Mouse (Mus musculus): ENCODE results near the gene Crebbp. TPM values are rescaled to one million over a fixed set of nuclear protein-coding genes. Genes with fewer than 3 reads are reported as not detected.

Crebbp gene
- polyA plus RNA-seq, 1 experiment from 2014 or later = 27.9 TPM

GRCm38 (mm10) chr16:4052601-4053000, 161.2 kb downstream of the Crebbp start:
- Histone ChIP-seq H3K4me3 (ENCODE audit: low read depth, low read length) (no peak overlapping the region), H3K9me3 (replicated peaks; ENCODE audit: control insufficient read depth, low read length) (no peaks in the 10 kb centered on the region), H3K4me2 (no peak overlapping the region), H3K9ac (ENCODE audit: low read depth, low read length) (no peak overlapping the region), H3K27me3 (ENCODE audit: control insufficient read depth, insufficient read depth, low read length) (no peaks in the 10 kb centered on the region), H3K4me1 (ENCODE audit: control insufficient read depth, insufficient read depth, low read length) (no peaks in the 10 kb centered on the region), H3K27ac (ENCODE audit: low read depth, low read length) (no peak overlapping the region), H3K36me3 (ENCODE audit: control insufficient read depth, insufficient read depth, low read length) (peaks cover 41% of the 10 kb centered on the region)
- ATAC-seq (replicated peaks; ENCODE audit: insufficient number of reproducible peaks, low FRiP score, low TSS enrichment) = no peak
- 95% methylated on average over 4 of the region's 4 CpGs for WGBS (ENCODE audit: insufficient replicate concordance)

- 90% methylated on average over 4 of the region's 4 CpGs for WGBS (ENCODE audit: insufficient replicate concordance)
- H3K9ac ChIP-seq (ENCODE audit: low read depth, low read length) = no peak overlapping the region
- H3K4me2 ChIP-seq = no peak overlapping the region
- no peaks in the 10 kb centered on the region for H3K27me3 ChIP-seq (ENCODE audit: control insufficient read depth, insufficient read depth, low read length)
- no peak overlapping the region for H3K4me3 ChIP-seq (ENCODE audit: low read depth, low read length)
- no peaks in the 10 kb centered on the region for H3K9me3 ChIP-seq (replicated peaks; ENCODE audit: control insufficient read depth, low read length)
- no peak for ATAC-seq (replicated peaks; ENCODE audit: insufficient number of reproducible peaks, low FRiP score, low TSS enrichment)
- no peak overlapping the region for H3K27ac ChIP-seq (ENCODE audit: low read depth, low read length)
- no peaks in the 10 kb centered on the region for H3K4me1 ChIP-seq (ENCODE audit: control insufficient read depth, insufficient read depth, low read length)
- H3K36me3 ChIP-seq (ENCODE audit: control insufficient read depth, insufficient read depth, low read length) = peaks cover 40% of the 10 kb centered on the region
These were observed 168.3 kb downstream of the Crebbp start for GRCm38 (mm10) chr16:4045524-4045923.

GRCm38 (mm10) chr16:4044093-4044492, 169.7 kb downstream of the Crebbp start:
- ATAC-seq (replicated peaks; ENCODE audit: insufficient number of reproducible peaks, low FRiP score, low TSS enrichment) = no peak
- no peaks in the 10 kb centered on the region for H3K27me3 ChIP-seq (ENCODE audit: control insufficient read depth, insufficient read depth, low read length)
- no peak overlapping the region for H3K9ac ChIP-seq (ENCODE audit: low read depth, low read length)
- no peak overlapping the region for H3K4me3 ChIP-seq (ENCODE audit: low read depth, low read length)
- H3K4me1 ChIP-seq (ENCODE audit: control insufficient read depth, insufficient read depth, low read length) = no peaks in the 10 kb centered on the region
- 98% methylated on average over 2 of the region's 2 CpGs for WGBS (ENCODE audit: insufficient replicate concordance)
- H3K9me3 ChIP-seq (replicated peaks; ENCODE audit: control insufficient read depth, low read length) = no peaks in the 10 kb centered on the region
- no peak overlapping the region for H3K27ac ChIP-seq (ENCODE audit: low read depth, low read length)
- peaks cover 39% of the 10 kb centered on the region for H3K36me3 ChIP-seq (ENCODE audit: control insufficient read depth, insufficient read depth, low read length)
- H3K4me2 ChIP-seq = no peak overlapping the region

GRCm38 (mm10) chr16:4041646-4042045, 172.2 kb downstream of the Crebbp start:
- Histone ChIP-seq H3K4me2 (no peak overlapping the region), H3K9ac (ENCODE audit: low read depth, low read length) (no peak overlapping the region), H3K4me3 (ENCODE audit: low read depth, low read length) (no peak overlapping the region), H3K9me3 (replicated peaks; ENCODE audit: control insufficient read depth, low read length) (no peaks in the 10 kb centered on the region), H3K4me1 (ENCODE audit: control insufficient read depth, insufficient read depth, low read length) (no peaks in the 10 kb centered on the region), H3K27ac (ENCODE audit: low read depth, low read length) (no peak overlapping the region), H3K27me3 (ENCODE audit: control insufficient read depth, insufficient read depth, low read length) (no peaks in the 10 kb centered on the region), H3K36me3 (ENCODE audit: control insufficient read depth, insufficient read depth, low read length) (peaks cover 37% of the 10 kb centered on the region)
- no peak for ATAC-seq (replicated peaks; ENCODE audit: insufficient number of reproducible peaks, low FRiP score, low TSS enrichment)
- 93% methylated on average over 4 of the region's 4 CpGs for WGBS (ENCODE audit: insufficient replicate concordance)

GRCm38 (mm10) chr16:4040206-4040605, 173.6 kb downstream of the Crebbp start:
- no peak overlapping the region for H3K27ac ChIP-seq (ENCODE audit: low read depth, low read length)
- H3K36me3 ChIP-seq (ENCODE audit: control insufficient read depth, insufficient read depth, low read length) = peaks cover 32% of the 10 kb centered on the region
- no peak overlapping the region for H3K4me3 ChIP-seq (ENCODE audit: low read depth, low read length)
- H3K9me3 ChIP-seq (replicated peaks; ENCODE audit: control insufficient read depth, low read length) = no peaks in the 10 kb centered on the region
- no peak overlapping the region for H3K9ac ChIP-seq (ENCODE audit: low read depth, low read length)
- WGBS (ENCODE audit: insufficient replicate concordance) = 78% methylated on average over 5 of the region's 5 CpGs
- no peak overlapping the region for H3K4me2 ChIP-seq
- ATAC-seq (replicated peaks; ENCODE audit: insufficient number of reproducible peaks, low FRiP score, low TSS enrichment) = no peak
- no peaks in the 10 kb centered on the region for H3K27me3 ChIP-seq (ENCODE audit: control insufficient read depth, insufficient read depth, low read length)
- no peaks in the 10 kb centered on the region for H3K4me1 ChIP-seq (ENCODE audit: control insufficient read depth, insufficient read depth, low read length)

GRCm38 (mm10) chr16:4037690-4038089, 176.1 kb downstream of the Crebbp start:
- H3K27me3 ChIP-seq (ENCODE audit: control insufficient read depth, insufficient read depth, low read length) = no peaks in the 10 kb centered on the region

GRCm38 (mm10) chr16:4036807-4037206, 177.0 kb downstream of the Crebbp start, which contains the start of gene Dnase1:
TSS of gene Dnase1 (plus strand) at chr16:4036942.
- H3K9me3 ChIP-seq (replicated peaks; ENCODE audit: control insufficient read depth, low read length) = no peaks in the 10 kb centered on the region
- peaks cover 18% of the 10 kb centered on the region for H3K36me3 ChIP-seq (ENCODE audit: control insufficient read depth, insufficient read depth, low read length)
- no peak within 1 kb of the TSS for H3K27ac ChIP-seq (ENCODE audit: low read depth, low read length)
- 0 out of 2 replicates have a peak within 1 kb of the TSS, but pooled peaks have one; percentile 10 for H3K9ac ChIP-seq (ENCODE audit: low read depth, low read length)
- H3K4me3 ChIP-seq (ENCODE audit: low read depth, low read length) = no peak within 1 kb of the TSS
- ATAC-seq (replicated peaks; ENCODE audit: insufficient number of reproducible peaks, low FRiP score, low TSS enrichment) = no peak
- no peaks in the 10 kb centered on the region for H3K4me1 ChIP-seq (ENCODE audit: control insufficient read depth, insufficient read depth, low read length)
- 85% methylated on average over 5 of the region's 5 CpGs for WGBS (ENCODE audit: insufficient replicate concordance)
- no peaks in the 10 kb centered on the region for H3K27me3 ChIP-seq (ENCODE audit: control insufficient read depth, insufficient read depth, low read length)
- no peak within 1 kb of the TSS for H3K4me2 ChIP-seq

More at GRCm38 (mm10) chr16:4037690-4038089, 176.1 kb downstream of the Crebbp start:
- Histone ChIP-seq H3K4me3 (ENCODE audit: low read depth, low read length) (no peak overlapping the region), H3K4me2 (no peak overlapping the region), H3K36me3 (ENCODE audit: control insufficient read depth, insufficient read depth, low read length) (peaks cover 18% of the 10 kb centered on the region), H3K9me3 (replicated peaks; ENCODE audit: control insufficient read depth, low read length) (no peaks in the 10 kb centered on the region), H3K27ac (ENCODE audit: low read depth, low read length) (no peak overlapping the region), H3K4me1 (ENCODE audit: control insufficient read depth, insufficient read depth, low read length) (no peaks in the 10 kb centered on the region), H3K9ac (ENCODE audit: low read depth, low read length) (0 out of 2 replicates have a peak overlapping the region, but pooled peaks have one; percentile 10)
- WGBS (ENCODE audit: insufficient replicate concordance) = 88% methylated on average over 7 of the region's 7 CpGs
- no peak for ATAC-seq (replicated peaks; ENCODE audit: insufficient number of reproducible peaks, low FRiP score, low TSS enrichment)

- H3K4me3 ChIP-seq (ENCODE audit: low read depth, low read length) = no peak overlapping the region
- no peaks in the 10 kb centered on the region for H3K9me3 ChIP-seq (replicated peaks; ENCODE audit: control insufficient read depth, low read length)
- no peak for ATAC-seq (replicated peaks; ENCODE audit: insufficient number of reproducible peaks, low FRiP score, low TSS enrichment)
- no peak overlapping the region for H3K9ac ChIP-seq (ENCODE audit: low read depth, low read length)
- WGBS (ENCODE audit: insufficient replicate concordance) = 95% methylated on average over 2 of the region's 2 CpGs
- H3K27me3 ChIP-seq (ENCODE audit: control insufficient read depth, insufficient read depth, low read length) = no peaks in the 10 kb centered on the region
- no peak overlapping the region for H3K4me2 ChIP-seq
- H3K4me1 ChIP-seq (ENCODE audit: control insufficient read depth, insufficient read depth, low read length) = no peaks in the 10 kb centered on the region
- H3K36me3 ChIP-seq (ENCODE audit: control insufficient read depth, insufficient read depth, low read length) = peaks cover 13% of the 10 kb centered on the region
- no peak overlapping the region for H3K27ac ChIP-seq (ENCODE audit: low read depth, low read length)
These were observed 178.2 kb downstream of the Crebbp start for GRCm38 (mm10) chr16:4035575-4035974.

- Histone ChIP-seq H3K27ac (ENCODE audit: low read depth, low read length) (no peak overlapping the region), H3K4me2 (no peak overlapping the region)
These were observed 179.3 kb downstream of the Crebbp start for GRCm38 (mm10) chr16:4034476-4034875.

More at GRCm38 (mm10) chr16:4034476-4034875, 179.3 kb downstream of the Crebbp start:
- no peaks in the 10 kb centered on the region for H3K27me3 ChIP-seq (ENCODE audit: control insufficient read depth, insufficient read depth, low read length)
- H3K4me3 ChIP-seq (ENCODE audit: low read depth, low read length) = no peak overlapping the region
- H3K9me3 ChIP-seq (replicated peaks; ENCODE audit: control insufficient read depth, low read length) = no peaks in the 10 kb centered on the region
- 75% methylated on average over 3 of the region's 3 CpGs for WGBS (ENCODE audit: insufficient replicate concordance)
- H3K36me3 ChIP-seq (ENCODE audit: control insufficient read depth, insufficient read depth, low read length) = peaks cover 11% of the 10 kb centered on the region
- H3K9ac ChIP-seq (ENCODE audit: low read depth, low read length) = no peak overlapping the region
- ATAC-seq (replicated peaks; ENCODE audit: insufficient number of reproducible peaks, low FRiP score, low TSS enrichment) = no peak
- H3K4me1 ChIP-seq (ENCODE audit: control insufficient read depth, insufficient read depth, low read length) = no peaks in the 10 kb centered on the region
